Mouse (Mus musculus) forebrain, embryonic 11.5 days (tissue): ENCODE data around the gene Ttc7. TPM values are rescaled to one million over a fixed set of nuclear protein-coding genes. Genes with fewer than 3 reads are reported as not detected.
"Not testable (repeated sequence)": the region's sequence is repeated elsewhere in the genome, so short reads cannot be mapped to it uniquely, and the experiment has no call there.

ENCODE experiments used
- ATAC-seq: fragments of 200-750 bp; cut with Nextera tagmentation; replicated peaks from 2 replicates; pipeline ENCODE4 v1.8.0; 2017; ENCODE audit warnings: moderate TSS enrichment; ENCODE audit not compliant: low FRiP score
- DNase-seq: peaks from one replicate; pipeline ENCODE4 v3.0.0-alpha.2; 2017; ENCODE audit warnings: low spot score
- H3K27ac ChIP-seq: fragments of 300-500 bp; sonication (generic); 2 replicates; pipeline ENCODE4 v1.5.1; 2014; ENCODE audit warnings: low read depth, low read length
- H3K27me3 ChIP-seq: fragments of 300-500 bp; sonication (generic); 2 replicates; pipeline ENCODE4 v1.6.1; 2014; ENCODE audit warnings: mild to moderate bottlenecking, low read length, mixed read lengths; ENCODE audit not compliant: control insufficient read depth, insufficient read depth
- H3K36me3 ChIP-seq: fragments of 300-500 bp; sonication (generic); 2 replicates; pipeline ENCODE4 v1.6.1; 2014; ENCODE audit warnings: mild to moderate bottlenecking, low read length, moderate library complexity, mixed read lengths; ENCODE audit not compliant: control insufficient read depth, insufficient read depth
- H3K4me1 ChIP-seq: fragments of 300-500 bp; sonication (generic); replicated peaks from 2 replicates; pipeline ENCODE4 v1.6.1; 2014; ENCODE audit warnings: low read length, mixed read lengths; ENCODE audit not compliant: control insufficient read depth, insufficient read depth
- H3K4me2 ChIP-seq: fragments of 300-500 bp; sonication (generic); 2 replicates; pipeline ENCODE4 v1.6.1; 2014; ENCODE audit warnings: low read depth, mild to moderate bottlenecking, low read length, moderate library complexity, mixed read lengths; ENCODE audit not compliant: severe bottlenecking
- H3K4me3 ChIP-seq: fragments of 300-500 bp; sonication (generic); 2 replicates; pipeline ENCODE4 v1.5.1; 2014; ENCODE audit warnings: low read depth, low read length
- H3K9ac ChIP-seq: fragments of 300-500 bp; sonication (generic); 2 replicates; pipeline ENCODE4 v1.6.1; 2014; ENCODE audit warnings: low read length
- H3K9me3 ChIP-seq: fragments of 300-500 bp; sonication (generic); 2 replicates; pipeline ENCODE4 v1.6.1; 2016; ENCODE audit warnings: low read length, mixed read lengths; ENCODE audit not compliant: control insufficient read depth
- WGBS: fragments of 180-500 bp; shearing (Covaris S2); extraction: QIAGEN DNeasy Blood & Tissue Kit; methylation state at CpG from one replicate; pipeline ENCODE4 v1.1.7; 2014; 5-methylcytosine and 5-hydroxymethylcytosine counted together
- polyA plus RNA-seq: library from polyadenylated mRNA; unstranded; fragments of >200 nt; fragmentation: Nextera tagmentation; extraction: Ambion mirVana; gene quantifications from 2 replicates; pipeline ENCODE4 v1.2.1, GENCODE M21; 2014

Ttc7 gene
- polyA plus RNA-seq, 1 experiment from 2014 or later = 4.2 TPM

- H3K4me2 ChIP-seq = no peak overlapping the region
- DNase-seq (no peak), ATAC-seq (no peak)
- no peaks in the 10 kb centered on the region for H3K9me3 ChIP-seq
- H3K9ac ChIP-seq = no peak overlapping the region
- peaks cover 1% of the 10 kb centered on the region; the same call in 1 of the 2 replicates for H3K27me3 ChIP-seq
- 93% methylated on average over 5 of the region's 5 CpGs for WGBS
- H3K4me3 ChIP-seq = no peak overlapping the region
- no peak overlapping the region for H3K27ac ChIP-seq
- H3K4me1 ChIP-seq = peaks cover 3% of the 10 kb centered on the region; the same call in 1 of the 2 replicates
- no peaks in the 10 kb centered on the region for H3K36me3 ChIP-seq
These were observed 9.1 kb downstream of the Ttc7 start for GRCm38 (mm10) chr17:87291782-87292181.

GRCm38 (mm10) chr17:87293125-87293524 lies 10.4 kb downstream of the Ttc7 start:
- Histone ChIP-seq H3K4me1 (no peaks in the 10 kb centered on the region), H3K36me3 (no peaks in the 10 kb centered on the region), H3K4me2 (no peak overlapping the region), H3K27ac (no peak overlapping the region), H3K9ac (no peak overlapping the region), H3K4me3 (no peak overlapping the region), H3K9me3 (no peaks in the 10 kb centered on the region), H3K27me3 (no peaks in the 10 kb centered on the region)
- ATAC-seq = no peak
- 94% methylated on average over 5 of the region's 5 CpGs for WGBS
- no peak for DNase-seq

GRCm38 (mm10) chr17:87295738-87296137 lies 13.1 kb downstream of the Ttc7 start:
- Histone ChIP-seq H3K9me3 (no peaks in the 10 kb centered on the region), H3K4me1 (no peaks in the 10 kb centered on the region), H3K27ac (no peak overlapping the region), H3K9ac (no peak overlapping the region), H3K4me2 (no peak overlapping the region), H3K4me3 (no peak overlapping the region), H3K36me3 (no peaks in the 10 kb centered on the region), H3K27me3 (no peaks in the 10 kb centered on the region)
- ATAC-seq = no peak
- WGBS = 79% methylated on average over 7 of the region's 7 CpGs
- no peak for DNase-seq

DNA sequence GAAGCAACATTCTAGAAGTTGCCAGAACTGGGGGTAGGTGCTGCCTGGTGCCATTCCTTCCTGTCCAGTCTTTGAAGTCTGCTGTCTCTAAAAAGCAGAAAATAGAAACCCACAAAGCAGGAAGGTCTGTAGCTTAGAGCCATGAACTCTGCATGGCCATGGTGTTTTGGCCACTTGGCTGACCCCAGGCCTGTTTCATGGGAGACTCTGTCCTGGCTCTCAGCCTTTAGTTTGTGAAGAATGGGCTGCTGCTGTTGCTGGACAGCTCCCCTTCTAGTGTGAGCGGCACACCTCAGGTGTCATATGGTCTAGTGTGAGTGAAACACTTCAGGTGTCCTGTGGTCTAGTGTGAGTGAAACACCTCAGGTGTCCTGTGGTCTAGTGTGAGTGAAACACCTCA lies 14.0 kb downstream of the Ttc7 start:
- not testable (repeated sequence) for H3K9ac ChIP-seq, H3K36me3 ChIP-seq, H3K27ac ChIP-seq, ATAC-seq, H3K4me2 ChIP-seq, H3K4me1 ChIP-seq, H3K27me3 ChIP-seq, H3K4me3 ChIP-seq, DNase-seq, H3K9me3 ChIP-seq
- 84% methylated on average over 1 of the region's 1 CpGs for WGBS

DNA sequence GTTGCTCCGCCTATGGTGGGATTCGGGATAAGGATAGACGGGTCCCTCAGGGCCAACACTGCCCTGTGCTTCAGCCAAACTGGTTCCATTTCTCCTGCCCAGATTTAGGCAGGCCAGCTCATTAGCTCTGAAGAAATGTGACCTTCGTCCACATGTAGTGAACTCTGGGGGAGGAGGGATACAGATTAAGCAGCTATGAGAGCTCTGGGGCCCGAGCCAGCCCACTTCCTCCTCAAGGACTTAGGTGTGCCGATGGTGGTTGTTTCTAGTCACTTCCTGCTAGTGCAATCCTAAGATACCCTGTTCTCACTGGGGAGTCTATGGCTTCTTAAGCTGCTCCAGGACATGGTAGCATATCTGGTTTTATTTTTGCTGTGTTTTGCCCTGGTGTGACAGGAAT lies 16.3 kb downstream of the Ttc7 start:
- Histone ChIP-seq H3K27me3 (no peaks in the 10 kb centered on the region), H3K4me2 (no peak overlapping the region), H3K9me3 (no peaks in the 10 kb centered on the region), H3K36me3 (no peaks in the 10 kb centered on the region), H3K4me1 (no peaks in the 10 kb centered on the region), H3K27ac (no peak overlapping the region), H3K9ac (no peak overlapping the region), H3K4me3 (no peak overlapping the region)
- 81% methylated on average over 6 of the region's 6 CpGs for WGBS
- DNase-seq (no peak), ATAC-seq (no peak)

DNA sequence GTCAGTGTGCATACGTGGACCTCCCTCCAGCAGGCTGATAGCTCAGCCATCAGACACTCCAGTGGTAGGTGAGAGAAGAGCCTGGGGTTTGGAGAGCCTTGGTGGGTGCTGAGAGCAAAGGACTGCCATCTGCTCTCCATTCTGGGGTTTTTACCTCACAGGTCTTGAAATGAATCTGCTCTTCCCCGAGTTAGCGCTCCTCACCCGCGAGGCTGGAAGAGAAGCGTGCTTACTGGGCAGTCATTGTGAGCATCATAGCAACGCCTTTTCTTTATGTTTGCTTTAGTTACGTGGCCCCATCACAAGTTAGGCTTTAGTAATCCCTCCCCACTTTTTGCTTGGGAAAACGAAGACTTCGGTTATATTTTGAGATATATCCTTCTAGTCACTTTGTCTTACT lies 17.7 kb downstream of the Ttc7 start:
- H3K4me2 ChIP-seq = no peak overlapping the region
- DNase-seq = no peak
- ATAC-seq = no peak

DNA sequence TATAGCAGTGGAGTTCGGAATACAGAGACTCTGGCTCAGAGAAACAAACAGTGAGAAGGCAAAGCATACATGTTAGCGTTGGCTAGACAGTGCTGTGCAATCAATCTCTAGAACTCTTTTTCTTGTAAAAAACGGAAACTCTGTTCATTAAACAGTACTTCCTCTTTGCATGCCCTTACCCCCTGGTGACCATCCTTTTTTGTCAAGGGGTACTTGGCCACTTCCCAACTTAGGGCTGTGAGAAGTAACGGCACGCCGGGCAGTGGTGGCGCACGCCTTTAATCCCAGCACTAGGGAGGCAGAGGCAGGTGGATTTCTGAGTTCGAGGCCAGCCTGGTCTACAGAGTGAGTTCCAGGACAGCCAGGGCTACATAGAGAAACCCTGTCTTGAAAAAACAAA lies 18.9 kb downstream of the Ttc7 start:
- not testable (repeated sequence) for ATAC-seq, DNase-seq, H3K9me3 ChIP-seq, H3K9ac ChIP-seq, H3K27me3 ChIP-seq, H3K4me2 ChIP-seq, H3K36me3 ChIP-seq, H3K4me1 ChIP-seq, H3K4me3 ChIP-seq, H3K27ac ChIP-seq
- WGBS = 92% methylated on average over 9 of the region's 9 CpGs

More for the DNA sequence above, 17.7 kb downstream of the Ttc7 start:
- Histone ChIP-seq H3K9ac (no peak overlapping the region), H3K27ac (no peak overlapping the region), H3K4me3 (no peak overlapping the region), H3K4me1 (no peaks in the 10 kb centered on the region), H3K9me3 (no peaks in the 10 kb centered on the region), H3K27me3 (no peaks in the 10 kb centered on the region), H3K36me3 (no peaks in the 10 kb centered on the region)
- 86% methylated on average over 10 of the region's 10 CpGs for WGBS

DNA sequence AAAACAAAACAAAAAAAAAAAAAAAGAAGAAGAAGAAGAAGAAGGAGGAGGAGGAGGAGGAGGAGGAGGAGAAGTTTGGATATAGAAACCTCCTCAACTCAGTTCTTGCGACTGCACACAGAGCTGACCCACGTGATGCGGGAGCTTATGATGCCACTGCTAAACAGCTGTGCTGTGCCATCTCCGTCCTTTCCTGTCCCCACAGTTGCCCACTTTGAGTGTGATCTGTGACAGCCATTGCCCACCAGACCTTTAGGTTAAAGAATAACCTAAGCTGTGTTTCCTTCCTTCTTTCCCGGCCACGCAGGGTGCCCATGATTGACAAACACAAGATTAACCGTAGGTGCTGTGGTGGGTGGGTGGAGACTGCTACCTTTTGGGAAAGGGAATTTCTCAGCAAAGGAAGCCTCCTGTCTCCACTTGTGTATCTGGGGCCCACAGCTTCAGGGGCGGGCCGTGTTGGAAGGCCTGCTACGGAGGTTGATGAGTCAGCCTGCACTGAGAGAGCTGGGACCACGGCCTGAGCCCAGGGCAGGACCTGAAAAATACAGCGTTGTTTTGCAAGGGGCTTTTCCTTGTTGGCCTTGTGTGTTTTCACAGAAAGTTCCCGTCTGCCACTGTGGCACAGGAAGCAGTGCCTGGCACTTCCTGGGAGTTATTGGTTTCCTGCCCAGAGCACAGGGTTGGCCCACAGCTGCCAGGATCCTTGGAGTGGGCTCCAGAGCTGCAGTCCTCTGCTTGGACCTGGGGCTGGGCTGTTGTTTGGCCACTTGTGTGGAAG lies 19.5 kb downstream of the Ttc7 start:
- ATAC-seq = no peak
- Histone ChIP-seq H3K9me3 (no peaks in the 10 kb centered on the region), H3K27me3 (no peaks in the 10 kb centered on the region), H3K36me3 (no peaks in the 10 kb centered on the region), H3K9ac (no peak overlapping the region), H3K27ac (no peak overlapping the region), H3K4me2 (no peak overlapping the region), H3K4me3 (no peak overlapping the region), H3K4me1 (no peaks in the 10 kb centered on the region)
- no peak for DNase-seq
- 86% methylated on average over 13 of the region's 13 CpGs for WGBS
